Mouse (Mus musculus) left cerebral cortex, postnatal 14 days (tissue): Measurements from ENCODE around the gene Syna. TPM values are rescaled to one million over a fixed set of nuclear protein-coding genes. Genes with fewer than 3 reads are reported as not detected.

Experiments
- microRNA-seq, 2 experiments: library from miRNA; unstranded; fragments of <30 nt; microRNA quantifications; one replicate each; pipeline ENCODE4 v1.2.0; 2022
- total RNA-seq, 2 experiments: library from RNA; stranded (reverse); gene quantifications; 2 replicates each; pipeline ENCODE4 v1.2.3; 2021

The Syna gene
- total RNA-seq, 2 experiments from 2014 or later, result 0.32 TPM; not detected in 1

Small RNA genes within 50 kb of the gene (microRNA-seq; reads per million reads assigned to microRNA genes)
- 0 reads per million in 2 experiments for gene Mir7228

Other genes starting within 250 kb of the Syna start
- 100 to 1,000 TPM; 205 to 240 TPM for gene Gtf2i, start 245.4 kb downstream of the Syna start, total RNA-seq
- gene Gtf2ird1, start 103.5 kb downstream of the Syna start, total RNA-seq, result 10 to 100 TPM; 36.4 to 43.8 TPM
- 100 to 1,000 TPM; 113 to 116 TPM for gene Clip2, start 7.7 kb downstream of the Syna start, total RNA-seq
- 10 to 100 TPM; 69.1 to 70.0 TPM for gene Rfc2, start 21.2 kb upstream of the Syna start, total RNA-seq
- 1 to 10 TPM; 1.5 to 2.0 TPM for gene Lat2, start 54.9 kb upstream of the Syna start, total RNA-seq
- 100 to 1,000 TPM; 309 to 328 TPM for gene Eif4h, start 79.3 kb upstream of the Syna start, total RNA-seq
- 10 to 100 TPM; 58.2 to 64.4 TPM for gene Limk1, start 128.4 kb upstream of the Syna start, total RNA-seq
- gene Eln, start 187.2 kb upstream of the Syna start, total RNA-seq, result 10 to 100 TPM; 59.0 to 80.6 TPM